Mouse (Mus musculus) frontal cortex, postnatal 14 days (tissue): ENCODE results near the gene D17H6S53E.
A peak's percentile ranks its signal among the peaks of the same experiment; 100 is the strongest.

Experiments used
- DNase-seq, 2 experiments: peaks; one replicate each; pipeline ENCODE4 v3.0.0; 2022; ENCODE audit warnings: low spot score in 2 of 2

Gene D17H6S53E

GRCm38 (mm10) chr17:35131500-35132173 is 5.5 kb downstream of the D17H6S53E start, which contains the start of gene Apom:
Gene Apom, minus strand, starts transcription at chr17:35132050.
- no peak for DNase-seq

- no peak for DNase-seq
Observed at GRCm38 (mm10) chr17:35132174-35132560, 6.0 kb downstream of the D17H6S53E start.

- no peak for DNase-seq
Observed at GRCm38 (mm10) chr17:35133517-35133916, 7.3 kb downstream of the D17H6S53E start.

- peak; percentile 90 to 92 for DNase-seq
Observed at GRCm38 (mm10) chr17:35134801-35135590, 8.8 kb downstream of the D17H6S53E start, which contains the start of gene Bag6. Gene Bag6, plus strand, starts transcription at chr17:35135178.

GRCm38 (mm10) chr17:35135591-35136320 is 9.6 kb downstream of the D17H6S53E start:
- DNase-seq, result no peak

DNA sequence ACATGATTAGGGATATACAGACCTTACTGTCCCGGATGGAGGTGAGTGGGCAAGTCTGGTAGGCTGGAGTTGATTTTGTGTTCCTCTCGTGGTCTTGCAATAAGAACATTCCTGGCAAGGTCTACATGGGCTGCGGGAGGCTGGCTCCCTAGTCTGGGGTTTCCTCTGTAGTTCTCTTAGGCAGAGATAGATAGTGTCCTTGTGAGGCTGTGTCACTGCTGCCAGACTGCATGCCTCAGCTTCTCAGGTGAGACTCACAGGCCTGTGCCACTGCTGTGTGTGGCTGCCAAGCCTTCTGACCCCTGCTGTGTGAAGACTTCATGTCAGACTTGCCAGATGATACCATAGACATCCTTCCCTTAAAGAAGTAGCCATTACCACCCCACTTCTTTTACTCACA is 13.1 kb downstream of the D17H6S53E start:
- DNase-seq, result no peak

DNA sequence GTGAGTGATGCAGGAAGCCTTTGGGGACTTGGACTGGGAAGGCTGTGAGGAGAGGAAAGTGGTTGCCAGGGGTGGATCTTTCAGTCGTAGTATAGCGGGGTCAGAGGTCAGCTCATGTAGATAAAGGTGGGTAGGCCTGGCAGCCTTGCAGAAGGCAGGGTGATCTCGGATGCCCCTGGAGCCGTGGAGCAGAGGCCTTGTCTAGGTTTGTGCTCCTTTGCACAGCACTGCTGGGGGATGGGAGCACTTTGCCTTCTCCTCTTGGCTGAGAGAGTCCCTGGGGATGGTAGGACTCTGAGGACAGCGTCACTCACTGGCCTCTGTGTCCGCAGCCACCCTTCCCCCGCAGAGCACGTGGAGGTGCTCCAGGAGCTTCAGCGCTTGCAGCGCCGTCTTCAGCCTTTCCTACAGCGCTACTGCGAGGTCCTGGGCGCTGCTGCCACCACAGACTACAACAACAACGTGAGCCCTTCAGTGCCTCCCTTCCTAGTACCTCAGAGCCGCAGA is 14.4 kb downstream of the D17H6S53E start:
- DNase-seq, result no peak

DNA sequence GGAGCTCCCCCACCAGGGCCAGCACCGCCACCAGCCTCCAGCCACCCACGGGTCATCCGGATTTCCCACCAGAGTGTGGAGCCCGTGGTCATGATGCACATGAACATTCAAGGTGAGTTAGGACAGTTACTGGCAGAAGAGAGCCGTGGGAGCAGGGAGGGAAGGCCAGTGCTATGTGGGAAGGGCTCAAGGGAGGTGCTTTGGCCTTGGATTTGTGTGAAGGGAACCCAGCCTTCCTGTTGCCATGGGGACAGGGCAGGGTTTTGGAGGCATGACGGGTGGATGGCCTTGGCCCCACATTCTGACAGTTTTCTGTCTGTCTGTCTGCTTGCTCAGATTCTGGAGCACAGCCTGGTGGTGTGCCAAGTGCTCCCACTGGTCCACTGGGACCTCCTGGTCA is 15.8 kb downstream of the D17H6S53E start:
- no peak for DNase-seq

DNA sequence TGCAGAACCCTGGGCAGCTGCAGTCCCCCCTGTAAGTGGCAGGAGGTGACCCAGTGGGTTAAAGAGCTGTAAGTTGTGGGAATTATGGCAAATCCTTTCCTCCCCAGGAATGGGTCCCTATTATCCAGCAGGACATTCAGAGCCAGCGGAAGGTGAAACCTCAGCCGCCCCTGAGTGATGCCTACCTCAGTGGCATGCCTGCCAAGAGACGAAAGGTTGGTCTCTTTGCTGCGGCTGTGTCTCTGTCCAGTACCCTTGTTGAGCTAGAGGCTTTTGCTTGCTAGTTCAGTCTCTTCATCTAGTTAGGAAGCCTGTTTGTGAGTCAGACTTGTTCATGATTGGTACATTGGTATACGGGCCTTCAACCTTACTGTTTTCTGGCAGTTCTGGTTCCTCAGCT is 20.0 kb downstream of the D17H6S53E start:
- DNase-seq, result no peak

DNA sequence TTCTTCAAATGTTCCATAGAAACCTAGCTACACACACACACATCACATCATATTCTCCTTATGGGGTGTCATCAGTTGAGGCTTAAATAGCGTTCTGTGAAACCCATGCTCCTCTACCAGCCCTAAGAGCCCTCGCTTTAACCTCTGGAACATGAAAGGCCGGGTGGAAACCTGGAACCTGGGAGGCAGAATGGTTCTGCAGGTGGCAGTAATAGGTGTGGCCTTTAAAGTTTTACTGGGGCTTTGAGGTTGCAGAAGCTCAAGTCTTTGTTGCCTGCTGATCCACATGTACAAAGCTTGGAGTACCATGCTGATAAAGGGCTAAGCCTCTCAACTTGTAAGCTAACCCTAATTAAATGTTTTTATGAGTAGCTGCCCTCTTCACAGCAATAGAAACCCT is 21.2 kb downstream of the D17H6S53E start:
- no peak for DNase-seq

GRCm38 (mm10) chr17:35147922-35148639 is 21.9 kb downstream of the D17H6S53E start:
- no peak for DNase-seq

GRCm38 (mm10) chr17:35152121-35152520 is 25.9 kb downstream of the D17H6S53E start:
- DNase-seq, result no peak

- no peak for DNase-seq
Observed at GRCm38 (mm10) chr17:35153077-35153476, 26.9 kb downstream of the D17H6S53E start.

GRCm38 (mm10) chr17:35153931-35154330 is 27.8 kb downstream of the D17H6S53E start:
- no peak for DNase-seq

- DNase-seq, result no peak
Observed at GRCm38 (mm10) chr17:35154616-35155015, 28.4 kb downstream of the D17H6S53E start.

DNA sequence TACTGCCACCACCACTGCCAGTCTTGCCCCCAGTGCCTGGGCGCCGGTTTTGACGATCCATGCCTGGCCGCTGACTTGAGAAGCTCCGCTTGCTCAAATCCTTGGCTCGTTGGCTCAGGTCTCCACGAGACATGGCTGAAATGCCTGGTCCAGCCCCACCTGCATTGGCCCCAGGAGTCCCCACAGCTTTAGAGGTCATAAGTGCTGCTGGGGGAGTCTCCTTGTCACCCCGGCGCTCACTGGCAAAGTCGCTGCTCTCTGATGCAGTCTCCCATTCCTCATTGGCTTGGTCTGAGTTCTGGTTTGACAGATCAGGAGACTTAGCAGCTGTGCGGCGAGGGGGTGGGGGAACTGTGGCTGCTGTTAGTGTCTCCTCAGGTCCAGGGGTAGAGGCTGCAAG is 29.3 kb downstream of the D17H6S53E start:
- DNase-seq, result no peak

DNA sequence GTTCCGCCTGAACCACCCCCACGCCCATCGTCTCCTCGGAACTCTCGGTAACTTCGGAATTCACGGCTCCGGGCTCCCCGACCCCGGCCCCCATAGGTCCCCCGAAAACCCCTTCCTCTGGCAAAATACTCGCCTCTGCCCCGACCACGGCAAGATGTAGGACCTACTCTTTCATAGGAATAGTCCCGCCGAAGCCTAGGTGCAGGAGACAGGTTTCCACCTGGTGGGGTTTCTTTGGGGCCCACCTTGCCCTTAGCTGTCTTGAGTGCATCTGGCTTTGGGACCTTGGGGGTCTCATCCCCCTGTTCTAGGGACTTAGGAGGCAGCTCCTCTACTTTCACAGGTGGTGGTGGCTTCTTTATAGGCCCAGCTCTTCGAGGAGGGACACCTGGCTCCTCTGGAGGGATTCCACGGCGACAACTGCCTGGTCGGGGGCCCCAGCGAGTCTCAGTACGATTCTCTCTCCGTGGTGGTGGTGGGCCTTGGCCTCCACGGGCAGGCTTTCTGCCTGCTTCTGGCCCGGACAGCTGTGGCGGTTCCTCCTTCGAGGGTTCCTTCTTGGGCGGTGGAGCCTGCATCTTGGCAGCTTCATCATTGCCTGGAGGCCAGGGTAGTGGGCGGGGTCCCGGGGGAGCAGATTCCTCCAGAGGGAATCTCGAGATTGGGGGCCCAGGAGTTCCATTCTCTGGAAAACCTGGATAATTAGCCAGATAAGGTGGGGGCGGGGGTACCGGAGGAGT is 30.5 kb downstream of the D17H6S53E start:
- no peak for DNase-seq

- no peak for DNase-seq
Observed at GRCm38 (mm10) chr17:35157254-35157653, 31.1 kb downstream of the D17H6S53E start.

DNA sequence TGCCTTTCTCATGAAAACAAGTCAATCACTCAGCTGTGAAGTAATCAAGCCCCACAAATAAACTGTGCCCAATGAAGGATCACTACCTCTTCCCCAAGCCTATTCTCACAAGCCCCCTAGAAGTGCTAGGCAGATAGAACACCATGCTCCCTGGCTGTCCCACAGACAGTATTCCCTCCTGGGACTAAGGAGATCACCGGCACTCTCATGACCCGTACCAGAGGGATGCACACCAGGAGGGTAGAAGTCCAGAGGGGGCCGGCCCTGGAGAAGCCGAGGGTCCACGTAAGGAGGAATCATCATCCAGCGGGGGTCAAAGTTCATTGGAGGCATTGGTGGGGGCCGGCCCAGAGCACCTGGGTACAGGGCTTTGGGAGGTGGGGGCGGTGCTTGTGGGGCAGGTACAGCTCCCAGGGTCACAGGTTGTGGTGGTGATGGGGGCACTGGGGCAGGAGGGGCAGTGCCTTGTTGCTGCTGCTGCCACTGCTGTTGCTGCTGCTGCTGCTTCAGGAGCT is 31.5 kb downstream of the D17H6S53E start:
- no peak for DNase-seq

GRCm38 (mm10) chr17:35158850-35159593 is 32.8 kb downstream of the D17H6S53E start:
- DNase-seq, result no peak
